ENCODE assay signal across 9 mouse cellular contexts in the genomic region with DNA sequence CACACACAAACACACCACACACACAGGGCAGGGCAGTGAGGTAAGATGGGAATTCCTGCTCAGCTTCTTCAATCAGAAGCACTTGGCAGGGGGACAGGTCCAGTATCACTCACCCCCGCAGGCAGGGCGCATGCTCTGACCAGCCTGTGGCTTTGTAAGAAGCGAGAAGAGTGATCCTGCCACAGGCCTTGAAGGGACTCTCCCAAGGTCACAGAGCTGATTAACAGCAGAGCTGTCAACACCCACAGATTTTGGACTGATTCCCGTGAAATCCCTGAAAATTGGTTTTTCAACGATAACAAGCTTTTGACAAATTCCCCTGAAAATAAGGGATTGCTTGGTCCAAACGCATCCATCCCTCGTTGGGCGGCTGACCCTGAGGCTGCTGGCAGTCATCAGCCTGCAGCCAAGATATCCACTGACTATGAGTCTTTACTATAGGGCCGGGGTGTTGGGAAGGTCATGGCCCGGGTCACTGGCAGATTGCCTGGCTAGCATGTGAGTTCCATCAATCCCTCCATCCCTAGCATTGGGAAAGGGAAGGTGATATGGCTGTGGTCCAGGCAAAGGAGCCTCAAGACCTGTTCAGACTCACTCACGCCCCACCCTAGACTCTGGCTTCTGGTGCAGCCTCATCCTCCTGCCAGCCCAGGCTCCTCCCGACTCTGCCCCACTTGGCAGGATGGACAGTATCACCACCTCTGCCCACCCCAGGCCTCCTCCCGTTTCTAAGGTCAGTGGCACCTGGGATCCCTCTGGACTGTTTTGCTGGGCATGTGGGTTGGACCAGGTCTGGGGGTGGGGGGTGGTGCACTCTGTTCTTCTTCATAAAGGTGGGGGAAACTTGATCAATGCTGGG. TPM values are rescaled to one million over a fixed set of nuclear protein-coding genes. Genes with fewer than 3 reads are reported as not detected.
DNase-seq lines count a peak whose midpoint lies in the region; ATAC-seq and TF ChIP-seq lines count a peak whose summit lies in the region.
"Had no signal": no experiment of that assay in that cellular context is flagged by ENCODE, and none has a peak within 500 bp of the region (broad histone marks: within the 10 kb centered on the region; RNA-seq: fewer than 3 reads in every experiment).

No protein-coding gene starts in this region.

- no peak for TF ChIP-seq CTCF in midbrain, postnatal 0 days (IDR thresholded peaks at IDR 0.05)
- no peak for TF ChIP-seq CTCF in cerebellum, adult 2 months (IDR thresholded peaks at IDR 0.05; ENCODE audit: borderline replicate concordance, insufficient read depth, low read depth, low read length)

- no peak for TF ChIP-seq POLR2A in cerebellum, adult 2 months (IDR thresholded peaks at IDR 0.05; ENCODE audit: borderline replicate concordance, insufficient read depth, low read length)

- H3K9me3 ChIP-seq in hindbrain, embryonic 10.5 days = no peaks in the 10 kb centered on the region
- H3K9me3 ChIP-seq in hindbrain, embryonic 16.5 days (ENCODE audit: control insufficient read depth, low read length) = no peaks in the 10 kb centered on the region
- H3K9me3 ChIP-seq in hindbrain, embryonic 15.5 days = no peaks in the 10 kb centered on the region
- H3K9me3 ChIP-seq in midbrain, postnatal 0 days (ENCODE audit: low read length) = no peaks in the 10 kb centered on the region

- H3K4me2 ChIP-seq in hindbrain, embryonic 16.5 days (ENCODE audit: low read length) = no peak overlapping the region
- no peak overlapping the region for H3K4me2 ChIP-seq in hindbrain, embryonic 15.5 days
- no peak overlapping the region for H3K4me2 ChIP-seq in midbrain, postnatal 0 days (ENCODE audit: low read depth, low read length, poor library complexity, severe bottlenecking)

- no peak for DNase-seq in hindbrain, embryonic 10.5 days (ENCODE audit: low spot score)
- DNase-seq in adrenal gland, postnatal 36 days = peak; percentile 70 to 74
- DNase-seq in midbrain, postnatal 0 days (ENCODE audit: low spot score) = peak; percentile 55
- DNase-seq in left cerebral cortex, adult 9 months (ENCODE audit: low spot score in 2 of 2) = no peak
- DNase-seq in thymus, postnatal 10 days (ENCODE audit: low spot score in 2 of 2) = no peak
- DNase-seq in cerebellum, adult 2 months = no peak
- DNase-seq: lung, postnatal 10 days had no signal

- ATAC-seq in hindbrain, embryonic 16.5 days = no peak
- no peak for ATAC-seq in hindbrain, embryonic 15.5 days (ENCODE audit: low FRiP score, low read depth)
- 0 out of 2 replicates have a peak, but pooled peaks have one; percentile 14 for ATAC-seq in midbrain, postnatal 0 days (ENCODE audit: low FRiP score)

- H3K9ac ChIP-seq in hindbrain, embryonic 16.5 days (ENCODE audit: low read depth, low read length) = no peak overlapping the region
- no peak overlapping the region for H3K9ac ChIP-seq in hindbrain, embryonic 15.5 days
- H3K9ac ChIP-seq in midbrain, postnatal 0 days (replicated peaks; ENCODE audit: low read length, poor library complexity, severe bottlenecking) = no peak overlapping the region

- no peak overlapping the region for H3K4me3 ChIP-seq in hindbrain, embryonic 10.5 days
- H3K4me3 ChIP-seq in hindbrain, embryonic 16.5 days (ENCODE audit: low read length) = no peak overlapping the region
- H3K4me3 ChIP-seq in hindbrain, embryonic 15.5 days = no peak overlapping the region
- H3K4me3 ChIP-seq in midbrain, postnatal 0 days (ENCODE audit: low read depth, low read length) = no peak overlapping the region
- H3K4me3 ChIP-seq in cerebellum, adult 2 months (replicated peaks; ENCODE audit: insufficient read depth, low read depth, low read length) = no peak overlapping the region

- WGBS in hindbrain, embryonic 10.5 days = 55% methylated on average over 13 of the region's 13 CpGs
- WGBS in hindbrain, embryonic 16.5 days = 36% methylated on average over 13 of the region's 13 CpGs
- WGBS in hindbrain, embryonic 15.5 days = 42% methylated on average over 13 of the region's 13 CpGs
- WGBS in midbrain, postnatal 0 days = 41% methylated on average over 13 of the region's 13 CpGs
- WGBS in cerebellum, adult 2 months = 41% methylated on average over 13 of the region's 13 CpGs

- H3K36me3 ChIP-seq in hindbrain, embryonic 10.5 days = peaks cover 33% of the 10 kb centered on the region
- no peaks in the 10 kb centered on the region for H3K36me3 ChIP-seq in hindbrain, embryonic 16.5 days (ENCODE audit: control insufficient read depth, insufficient read depth, low read length)
- no peaks in the 10 kb centered on the region for H3K36me3 ChIP-seq in hindbrain, embryonic 15.5 days
- H3K36me3 ChIP-seq in midbrain, postnatal 0 days (ENCODE audit: insufficient read depth, low read length) = no peaks in the 10 kb centered on the region

- peak overlapping the region; percentile 91 for H3K27ac ChIP-seq in hindbrain, embryonic 10.5 days
- H3K27ac ChIP-seq in hindbrain, embryonic 16.5 days (ENCODE audit: low read depth, low read length) = no peak overlapping the region
- H3K27ac ChIP-seq in hindbrain, embryonic 15.5 days (replicated peaks) = peak overlapping the region; percentile 31; the same call in 1 of the 2 replicates
- H3K27ac ChIP-seq in midbrain, postnatal 0 days (ENCODE audit: low read depth, low read length) = no peak overlapping the region
- no peak overlapping the region for H3K27ac ChIP-seq in cerebellum, adult 2 months (ENCODE audit: insufficient read depth, low read length)

- peaks cover 9% of the 10 kb centered on the region for H3K27me3 ChIP-seq in hindbrain, embryonic 10.5 days (ENCODE audit: insufficient read depth, poor library complexity, severe bottlenecking)
- no peaks in the 10 kb centered on the region for H3K27me3 ChIP-seq in hindbrain, embryonic 16.5 days (replicated peaks; ENCODE audit: control insufficient read depth, insufficient read depth, low read length)
- no peaks in the 10 kb centered on the region for H3K27me3 ChIP-seq in hindbrain, embryonic 15.5 days
- H3K27me3 ChIP-seq in midbrain, postnatal 0 days (ENCODE audit: insufficient read depth, low read length) = no peaks in the 10 kb centered on the region
- H3K27me3 ChIP-seq in cerebellum, adult 2 months (ENCODE audit: control insufficient read depth, insufficient read depth, low read length) = no peaks in the 10 kb centered on the region; the same call in 1 of the 2 replicates

- peaks cover 88% of the 10 kb centered on the region for H3K4me1 ChIP-seq in hindbrain, embryonic 10.5 days (replicated peaks)
- peaks cover 51% of the 10 kb centered on the region for H3K4me1 ChIP-seq in hindbrain, embryonic 16.5 days (ENCODE audit: control insufficient read depth, insufficient read depth, low read depth, low read length)
- H3K4me1 ChIP-seq in hindbrain, embryonic 15.5 days (replicated peaks) = peaks cover 70% of the 10 kb centered on the region
- H3K4me1 ChIP-seq in midbrain, postnatal 0 days (ENCODE audit: insufficient read depth, low read length) = peaks cover 20% of the 10 kb centered on the region
- peaks cover 4% of the 10 kb centered on the region; the same call in 1 of the 2 replicates for H3K4me1 ChIP-seq in cerebellum, adult 2 months (ENCODE audit: control insufficient read depth, insufficient read depth, low read length)

RNA-seq across cellular contexts. Expression of gene Spsb4, which starts 41.1 kb away (rescaled TPM):
- polyA plus RNA-seq in hindbrain, embryonic 10.5 days (2016; fragmentation: Nextera tagmentation; extraction: Ambion mirVana) = 159 and 169 TPM in 2 replicates
- 39.8 and 42.4 TPM in 2 replicates for polyA plus RNA-seq in hindbrain, embryonic 16.5 days (2015; fragmentation: Nextera tagmentation; extraction: Ambion mirVana)
- under 1 TPM; 0.93 to 0.99 TPM for total RNA-seq in adrenal gland, postnatal 36 days (2021)
- 43.3 and 46.3 TPM in 2 replicates for polyA plus RNA-seq in hindbrain, embryonic 15.5 days (2015; fragmentation: Nextera tagmentation; extraction: Ambion mirVana)
- 37.7 and 38.9 TPM in 2 replicates for total RNA-seq in midbrain, postnatal 0 days (2014; rRNA removed)
- polyA plus RNA-seq in midbrain, postnatal 0 days (2015; fragmentation: Nextera tagmentation; extraction: Ambion mirVana) = 21.2 and 24.1 TPM in 2 replicates
- 11.4 and 13.9 TPM in 2 replicates for polyA plus RNA-seq in cerebellum, adult 2 months (2012; rRNA removed)

Comparison
In these comparisons a context has a peak if more than half of its experiments do, and no peak if none do; other contexts are left out.
1. H3K27ac ChIP-seq: peak in hindbrain, embryonic 10.5 days (single experiment) and hindbrain, embryonic 15.5 days (single experiment); none in hindbrain, embryonic 16.5 days (single experiment), midbrain, postnatal 0 days (single experiment) and cerebellum, adult 2 months (single experiment).
2. DNase-seq: peak in adrenal gland, postnatal 36 days (2 of 2) and midbrain, postnatal 0 days (single experiment); none in hindbrain, embryonic 10.5 days (single experiment), left cerebral cortex, adult 9 months (0 of 2), thymus, postnatal 10 days (0 of 2) and cerebellum, adult 2 months (0 of 2).